Mouse (Mus musculus) urinary bladder, adult 2 months (tissue): ENCODE data around the gene Arhgap8. TPM values are rescaled to one million over a fixed set of nuclear protein-coding genes. Genes with fewer than 3 reads are reported as not detected.
"Not testable (repeated sequence)": the region's sequence is repeated elsewhere in the genome, so short reads cannot be mapped to it uniquely, and the experiment has no call there.

Source experiments
- DNase-seq: peaks from one replicate; pipeline ENCODE4 v3.0.0; 2022; ENCODE audit warnings: low spot score
- polyA plus RNA-seq: library from polyadenylated mRNA; depleted of rRNA; stranded (reverse); fragments of >200 nt; gene quantifications from 2 replicates; pipeline ENCODE4 v1.2.3, GENCODE M21; 2012

The Arhgap8 gene
- polyA plus RNA-seq, 1 experiment = 5.0 TPM

DNA sequence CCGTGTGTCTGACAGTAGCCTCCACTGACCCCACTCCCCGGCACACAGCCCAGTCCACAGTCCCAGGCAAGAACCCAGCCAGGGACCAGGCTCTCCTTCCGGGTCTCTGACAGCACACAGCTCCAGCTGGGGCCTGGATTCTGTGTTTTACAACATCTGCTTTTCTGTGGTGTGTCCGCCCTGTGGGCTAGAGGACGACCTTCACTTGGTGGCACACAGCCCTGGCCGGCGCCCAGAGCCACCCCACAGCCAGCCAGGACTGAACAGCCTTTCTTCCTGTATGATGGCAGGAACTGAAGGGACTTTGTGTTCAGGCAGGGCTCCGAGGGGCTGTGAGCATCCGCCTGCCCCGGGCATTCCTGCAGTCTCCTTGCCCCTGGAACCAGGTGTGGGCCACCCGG is 22.2 kb upstream of the Arhgap8 start:
- DNase-seq = no peak

GRCm38 (mm10) chr15:84698189-84698588 is 21.7 kb upstream of the Arhgap8 start:
- no peak for DNase-seq

DNA sequence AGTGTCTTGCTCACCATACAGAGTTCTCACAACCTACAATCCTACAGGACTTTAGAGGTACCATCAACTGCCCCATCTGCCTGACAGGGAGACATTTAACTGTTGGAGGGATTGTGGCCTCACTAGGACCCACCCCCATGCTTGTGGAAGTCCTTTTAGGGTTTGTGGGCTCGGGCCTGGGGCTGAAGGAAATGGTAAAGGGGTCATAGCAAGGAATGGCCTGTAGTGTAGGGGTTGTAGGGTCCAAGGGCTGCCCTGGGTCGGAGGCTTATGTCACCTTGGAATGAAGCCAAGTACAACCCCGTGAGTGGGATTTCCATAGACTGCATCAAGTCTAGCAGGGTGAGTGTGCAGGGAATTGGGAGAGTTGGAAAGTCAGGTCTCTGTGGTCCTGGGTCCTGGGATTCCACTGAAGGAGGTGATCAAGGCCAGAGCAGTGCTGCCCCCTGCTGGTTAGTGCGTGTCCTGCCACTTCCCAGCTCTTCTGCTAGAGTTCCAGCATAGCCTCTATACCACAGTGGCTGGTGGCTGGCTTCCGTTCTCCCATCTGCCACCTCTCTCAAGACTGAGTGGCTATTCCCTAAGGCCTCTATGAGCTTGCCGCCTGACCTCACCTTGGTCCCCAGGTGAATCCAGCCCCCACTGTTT is 19.6 kb upstream of the Arhgap8 start:
- DNase-seq = peak; percentile 45

GRCm38 (mm10) chr15:84701947-84702346 is 17.9 kb upstream of the Arhgap8 start:
- no peak for DNase-seq

DNA sequence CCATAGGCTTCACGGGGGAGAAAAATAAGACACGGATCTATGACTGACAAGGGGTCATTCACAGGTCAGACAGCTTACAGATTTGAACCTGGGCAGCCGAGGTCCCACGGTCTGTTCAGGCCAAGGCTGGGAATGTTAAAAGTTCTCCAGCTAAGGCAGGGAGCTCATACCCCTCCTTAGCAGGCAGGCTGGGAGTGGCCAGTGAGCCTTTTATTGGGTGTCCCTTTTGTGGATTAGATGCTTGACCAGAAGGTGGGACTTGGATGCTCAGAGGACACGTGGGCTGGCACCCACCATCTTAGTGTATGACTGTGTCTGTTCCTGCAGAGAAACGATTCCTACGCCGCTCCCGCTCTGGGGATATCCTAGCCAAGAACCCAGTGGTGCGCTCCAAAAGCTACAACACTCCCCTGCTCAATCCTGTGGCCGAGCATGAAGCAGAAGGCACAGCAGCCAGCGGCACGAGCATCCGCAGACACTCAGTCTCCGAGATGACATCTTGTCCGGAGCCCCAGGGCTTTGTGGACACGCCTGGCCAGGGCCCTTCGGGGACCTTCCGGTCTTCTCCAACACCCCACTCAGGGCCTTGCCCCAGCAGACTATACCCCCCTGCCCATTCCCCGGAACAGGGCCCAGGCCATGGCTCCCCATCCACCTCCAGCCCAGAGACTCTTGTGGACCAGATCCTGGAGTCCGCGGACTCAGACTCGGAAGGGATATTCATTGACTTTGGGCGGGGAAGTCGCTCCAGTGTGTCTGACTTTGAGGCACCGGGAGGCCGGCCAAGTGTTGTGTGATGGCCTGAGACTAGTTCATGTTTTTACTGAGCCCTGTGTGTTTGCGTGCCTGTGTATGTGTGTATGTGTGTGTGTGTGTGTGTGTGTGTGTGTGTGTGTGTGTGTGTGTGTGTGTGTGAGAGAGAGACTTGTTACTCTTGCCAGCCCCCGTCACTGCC is 17.2 kb upstream of the Arhgap8 start:
- no peak for DNase-seq

DNA sequence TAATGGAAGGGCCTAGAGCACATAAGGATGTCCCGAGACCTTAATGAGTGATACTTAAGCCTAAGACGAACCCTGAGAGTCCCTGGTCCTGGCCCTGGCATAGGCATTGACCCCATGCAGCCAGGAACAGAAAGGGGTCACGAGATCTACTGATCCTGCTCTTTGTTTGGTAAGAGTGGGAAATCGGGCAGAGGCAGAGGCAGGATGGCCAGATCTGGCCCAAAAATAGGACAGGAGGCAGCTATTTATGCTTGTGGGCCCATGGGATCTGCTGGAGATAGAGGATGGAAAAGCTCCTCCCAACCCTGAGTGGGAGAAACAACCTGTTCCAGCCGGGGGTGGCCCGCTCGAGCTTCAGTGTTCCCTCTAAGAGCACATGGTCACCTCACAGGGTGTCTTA is 15.9 kb upstream of the Arhgap8 start:
- DNase-seq = no peak

DNA sequence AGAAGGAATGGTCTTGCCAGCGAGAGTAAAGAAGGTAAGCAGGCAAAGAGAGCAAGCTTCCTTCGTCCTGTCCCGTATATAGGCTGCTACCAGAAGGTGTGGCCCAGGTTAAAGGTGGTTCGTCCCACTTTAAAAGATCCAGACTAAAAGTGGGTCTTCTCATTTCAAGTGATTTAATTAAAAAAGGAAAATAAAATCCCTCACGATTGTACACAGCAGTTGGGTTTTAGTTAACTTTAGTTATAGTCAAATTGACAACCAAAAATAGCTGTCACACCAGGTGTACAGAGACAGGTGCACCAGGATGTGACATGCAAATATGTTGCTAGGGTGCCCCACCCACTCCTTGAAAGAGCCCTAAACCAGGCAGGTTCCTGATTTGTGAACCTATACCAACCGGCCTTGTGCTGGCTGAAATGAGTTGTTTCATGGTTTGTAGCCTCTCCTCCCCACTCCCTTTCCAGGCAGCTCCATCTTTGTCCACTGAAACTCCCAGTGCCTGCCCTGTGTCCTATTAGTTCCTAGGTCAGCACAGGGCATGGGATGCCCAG is 14.4 kb upstream of the Arhgap8 start:
- DNase-seq = no peak

DNA sequence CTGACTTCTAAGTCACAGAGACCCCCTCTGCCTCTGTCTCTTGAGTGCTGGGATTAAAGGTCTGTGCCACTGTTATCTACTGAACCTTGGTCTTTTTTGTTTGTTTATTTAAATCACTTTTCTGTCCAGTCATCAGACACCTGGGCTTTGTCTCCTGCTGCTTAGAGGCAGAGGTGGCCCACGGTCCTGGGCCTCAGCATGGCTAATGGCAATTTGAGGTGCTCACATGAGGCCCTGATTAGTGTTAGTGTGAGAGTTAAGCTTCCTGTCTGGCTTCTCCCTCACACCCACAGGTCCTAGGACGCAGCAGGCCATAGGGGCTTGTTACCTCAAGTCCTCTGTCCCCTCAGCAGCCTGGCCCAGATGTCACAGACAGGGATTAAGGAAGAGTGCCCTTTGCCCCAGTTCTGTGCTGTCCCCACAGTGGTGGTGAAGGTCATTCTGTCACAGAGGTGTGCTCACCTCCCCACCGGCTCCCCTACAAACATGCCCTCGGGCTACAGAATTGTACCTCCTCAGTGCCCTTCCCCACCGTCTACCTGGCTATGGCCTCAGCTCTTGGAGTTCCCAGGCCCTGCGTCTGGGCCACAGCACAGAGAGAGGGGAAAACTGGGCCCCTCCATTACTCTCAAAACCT is 12.8 kb upstream of the Arhgap8 start:
- no peak for DNase-seq

- no peak for DNase-seq
Measured at GRCm38 (mm10) chr15:84712566-84713405, 7.1 kb upstream of the Arhgap8 start.

GRCm38 (mm10) chr15:84714730-84715129 is 5.1 kb upstream of the Arhgap8 start:
- DNase-seq = peak; percentile 67

DNA sequence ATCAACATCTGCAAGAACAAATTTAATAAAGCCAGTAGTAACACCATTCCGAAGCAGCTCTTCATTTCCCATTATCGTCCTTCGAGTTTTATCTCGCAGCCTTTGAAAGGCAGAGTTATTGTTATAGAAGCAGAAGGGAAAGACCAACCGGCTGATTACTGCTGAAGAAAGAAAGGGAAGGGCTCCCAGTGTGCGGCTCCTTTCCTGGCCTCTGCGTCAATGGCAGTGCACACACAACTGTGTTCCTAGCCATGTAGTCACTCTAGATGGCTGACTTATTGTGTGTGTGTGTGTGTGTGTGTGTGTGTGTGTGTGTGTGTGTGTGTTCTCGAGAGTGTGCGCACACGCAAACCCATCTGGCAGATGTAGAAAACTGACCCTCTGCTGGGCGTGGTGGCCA is 4.7 kb upstream of the Arhgap8 start:
- no peak for DNase-seq

DNA sequence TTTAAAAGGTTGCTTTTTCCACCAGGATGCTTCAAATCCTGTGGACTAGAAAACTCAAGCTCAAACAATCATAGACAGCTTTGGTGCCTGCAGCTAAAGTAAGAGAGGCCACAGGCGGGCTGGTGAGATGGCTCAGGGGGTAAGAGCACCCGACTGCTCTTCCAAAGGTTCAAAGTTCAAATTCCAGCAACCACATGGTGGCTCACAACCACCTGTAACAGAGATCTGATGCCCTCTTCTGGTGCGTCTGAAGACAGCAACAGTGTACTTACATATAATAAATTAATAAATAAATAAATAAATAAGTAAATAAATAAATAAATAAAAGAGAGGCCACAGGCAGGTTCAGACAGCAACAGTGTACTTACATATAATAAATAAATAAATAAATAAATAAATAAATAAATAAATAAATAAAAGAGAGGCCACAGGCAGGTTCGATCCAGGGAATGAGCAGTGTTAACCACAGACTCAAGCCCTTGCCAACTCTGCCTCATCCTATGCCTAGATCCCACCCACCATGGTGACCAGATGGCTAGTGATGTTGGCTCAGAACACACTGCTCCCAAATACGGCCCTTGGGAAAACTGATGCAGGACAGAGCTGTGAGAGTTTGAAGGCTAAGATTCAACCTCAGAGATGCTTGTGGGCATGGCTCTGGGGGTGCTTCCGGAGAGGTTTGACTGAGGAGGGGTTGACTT is 2.1 kb upstream of the Arhgap8 start:
- not testable (repeated sequence) for DNase-seq

DNA sequence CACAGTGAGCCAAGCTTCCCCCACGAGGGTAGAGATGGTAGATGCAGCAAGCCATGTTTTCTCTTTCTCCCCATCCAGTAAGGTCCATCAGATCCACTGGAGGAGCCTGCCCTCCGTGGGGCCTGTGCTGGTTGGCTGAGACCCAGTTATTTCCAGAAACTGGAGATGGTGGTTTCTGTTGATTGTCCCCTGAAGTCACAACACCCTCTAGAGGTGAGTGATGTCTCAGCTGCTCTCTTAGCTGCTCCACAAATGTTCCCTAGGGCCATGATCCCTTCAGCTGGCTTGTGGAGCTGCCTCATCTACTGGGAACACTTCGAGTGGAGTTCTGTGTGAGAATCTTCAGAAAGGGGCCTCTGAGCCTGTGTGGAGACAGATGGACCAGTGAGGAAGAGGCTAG is 1.1 kb upstream of the Arhgap8 start:
- DNase-seq = no peak

DNA sequence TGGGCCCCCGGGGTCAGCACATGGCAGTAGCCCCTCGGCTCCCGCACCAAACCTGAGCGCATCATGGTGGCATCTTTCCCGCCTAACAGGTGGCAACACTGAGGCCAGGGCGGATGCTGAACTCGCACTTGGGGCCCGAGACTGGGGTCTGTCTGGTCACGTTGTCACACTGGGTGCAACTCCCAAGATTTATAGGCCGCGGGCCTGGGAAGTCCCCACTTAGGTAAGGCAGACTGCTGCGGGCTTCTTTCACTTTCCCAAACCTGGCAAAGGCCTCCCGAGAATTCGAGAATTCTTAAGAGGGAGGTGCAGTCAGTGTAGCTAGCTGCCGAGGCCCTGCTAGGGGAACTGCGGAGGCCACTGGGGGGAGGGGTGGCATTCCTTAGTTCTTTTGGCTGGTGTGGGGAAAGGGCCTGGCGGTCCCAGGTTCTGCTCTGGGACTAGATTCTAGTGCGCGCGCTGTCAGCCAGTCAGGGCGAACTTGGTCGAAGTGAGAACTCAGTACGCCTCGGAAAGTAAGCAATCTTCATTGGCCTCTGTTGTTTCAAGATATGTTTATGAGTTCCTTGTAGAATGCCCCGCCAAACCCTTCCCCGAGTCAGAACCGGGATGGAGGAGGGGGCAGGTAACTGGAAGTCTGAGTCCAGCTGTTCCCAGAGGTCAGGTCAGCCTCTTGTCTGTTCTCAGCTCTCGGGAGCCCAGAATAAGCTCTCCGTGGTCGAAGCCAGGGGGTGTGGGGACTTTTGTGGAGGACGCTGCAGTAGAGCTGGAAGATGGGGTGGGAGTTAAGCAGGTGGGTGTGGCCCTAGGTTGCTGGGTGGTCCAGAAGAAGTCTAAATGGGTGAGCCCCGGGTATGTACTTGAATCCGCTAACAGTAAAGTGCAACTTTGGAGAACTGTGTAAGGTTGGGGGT is 696 bp downstream of the Arhgap8 start:
- no peak for DNase-seq

DNA sequence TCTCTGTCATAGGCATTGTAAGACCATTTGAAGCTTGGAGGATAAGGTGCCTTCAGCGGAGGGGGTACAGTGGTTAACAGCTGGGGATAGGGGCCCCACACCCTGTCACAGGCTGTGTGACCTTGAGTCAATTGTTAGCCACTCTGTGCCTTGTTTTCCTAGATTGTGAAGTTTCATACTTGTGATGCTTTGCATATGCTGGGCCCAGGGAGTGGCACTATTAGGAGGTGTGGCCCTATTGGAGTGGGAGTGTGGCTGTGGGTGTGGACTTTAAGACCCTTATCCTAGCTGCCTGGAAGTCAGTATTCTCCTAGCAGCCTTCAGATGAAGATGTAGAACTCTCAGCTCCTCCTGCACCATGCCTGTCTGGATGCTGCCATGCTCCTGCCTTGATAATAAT is 3.8 kb downstream of the Arhgap8 start:
- not testable (repeated sequence) for DNase-seq

- DNase-seq = no peak
Measured at GRCm38 (mm10) chr15:84724199-84724598, 4.3 kb downstream of the Arhgap8 start.

DNA sequence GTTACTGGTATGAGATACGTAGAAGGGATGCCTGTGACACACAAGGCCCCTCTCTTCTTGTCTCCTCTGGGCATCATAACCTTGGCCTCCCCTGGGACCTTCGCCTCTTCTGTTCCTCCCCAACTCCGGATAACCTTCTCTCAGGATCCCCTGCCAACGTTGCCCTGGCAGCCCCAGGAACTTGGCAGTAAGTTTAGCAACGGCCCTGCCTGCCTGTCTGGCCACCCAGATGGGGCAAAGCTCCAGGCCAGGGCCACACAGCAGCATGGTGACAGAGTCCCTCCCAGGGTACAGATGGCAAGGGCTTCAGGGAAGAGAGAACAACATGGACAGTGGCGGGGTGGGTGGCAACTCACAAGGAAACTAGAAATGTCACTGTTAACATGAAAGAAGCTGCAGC is 9.8 kb downstream of the Arhgap8 start:
- DNase-seq = no peak

DNA sequence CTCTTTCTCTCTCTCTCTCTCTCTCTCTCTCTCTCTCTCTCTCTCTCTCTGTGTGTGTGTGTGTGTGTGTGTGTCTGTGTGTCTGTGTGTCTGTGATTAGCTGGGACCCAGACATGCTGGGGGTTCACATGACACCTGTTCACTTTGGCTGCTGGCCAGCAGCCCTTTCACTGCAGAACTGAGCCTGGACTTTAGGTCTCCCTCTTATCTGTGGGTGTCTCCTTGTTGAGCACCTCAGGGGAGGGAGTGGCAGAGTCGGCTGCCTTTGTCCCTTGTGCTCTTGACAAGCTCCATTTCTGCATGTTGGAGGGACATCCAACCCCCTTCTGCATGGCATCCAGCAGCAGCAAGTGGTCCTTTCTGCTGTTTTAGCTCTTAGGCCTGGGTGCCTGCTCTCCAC is 11.0 kb downstream of the Arhgap8 start:
- no peak for DNase-seq

- DNase-seq = no peak
Measured at GRCm38 (mm10) chr15:84731676-84732424, 12.0 kb downstream of the Arhgap8 start.
